Mouse (Mus musculus): Measurements from ENCODE around the gene Rbm10. TPM values are rescaled to one million over a fixed set of nuclear protein-coding genes. Genes with fewer than 3 reads are reported as not detected.

Gene Rbm10
- total RNA-seq (2012; rRNA removed) = 49.4 and 57.9 TPM in 2 replicates

GRCm38 (mm10) chrX:20617176-20617902 lies at the start of gene Rbm10, which contains the start of gene Ndufb11:
Rbm10 (plus strand) TSS chrX:20617503.
Ndufb11 (minus strand) TSS chrX:20617619.
- peak within 1 kb of the TSS; percentile 87 to 88 for H3K4me3 ChIP-seq (ENCODE audit: insufficient read depth in 1 of 2, low read depth in 1 of 2, low read length in 2 of 2, poor library complexity in 1 of 2, severe bottlenecking in 1 of 2)
- DNase-seq (ENCODE audit: low read depth, low spot score) = peak; percentile 46
- H3K9me3 ChIP-seq (ENCODE audit: control insufficient read depth, insufficient read depth, low read depth, low read length) = no peaks in the 10 kb centered on the region
- peak within 1 kb of the TSS; percentile 89 for H3K9ac ChIP-seq (ENCODE audit: insufficient read depth, low read depth, low read length, poor library complexity, severe bottlenecking)
- in situ Hi-C loops (cut with MboI; ENCODE audit: low sequenced_read_pairs in 2 of 2, unreplicated experiment in 2 of 2) = no loop called here
- H3K27ac ChIP-seq (ENCODE audit: insufficient read depth, low read depth, low read length, poor library complexity, severe bottlenecking) = peak within 1 kb of the TSS; percentile 73
- peaks cover 3% of the 10 kb centered on the region for H3K36me3 ChIP-seq (ENCODE audit: control insufficient read depth, insufficient read depth, low read length, poor library complexity, severe bottlenecking)
- no peak for TF ChIP-seq ZC3H11A (IDR thresholded peaks at IDR 0.05; ENCODE audit: borderline replicate concordance, low read depth, low read length)
- TF ChIP-seq ZNF384 (IDR thresholded peaks at IDR 0.05; ENCODE audit: low read depth, low read length) = no peak
- no peak for TF ChIP-seq CHD2 (IDR thresholded peaks at IDR 0.05; ENCODE audit: low read depth, low read length)
- TF ChIP-seq HCFC1 (IDR thresholded peaks at IDR 0.05; ENCODE audit: borderline replicate concordance, insufficient read depth, low read length) = no peak
- no peak for TF ChIP-seq MAFK (IDR thresholded peaks at IDR 0.05; ENCODE audit: insufficient read depth, low read depth, low read length)
- no peaks in the 10 kb centered on the region; a peak in 1 of 4 replicates for H3K4me1 ChIP-seq (ENCODE audit: control insufficient read depth in 2 of 2, insufficient read depth in 2 of 2, low read length in 2 of 2, poor library complexity in 1 of 2)

- H3K27ac ChIP-seq (ENCODE audit: insufficient read depth, low read depth, low read length, poor library complexity, severe bottlenecking) = no peak overlapping the region
- H3K4me1 ChIP-seq (ENCODE audit: control insufficient read depth in 2 of 2, insufficient read depth in 2 of 2, low read length in 2 of 2, poor library complexity in 1 of 2) = no peaks in the 10 kb centered on the region
- no peak for TF ChIP-seq HCFC1 (IDR thresholded peaks at IDR 0.05; ENCODE audit: borderline replicate concordance, insufficient read depth, low read length)
- H3K9me3 ChIP-seq (ENCODE audit: control insufficient read depth, insufficient read depth, low read depth, low read length) = no peaks in the 10 kb centered on the region
- H3K36me3 ChIP-seq (ENCODE audit: control insufficient read depth, insufficient read depth, low read length, poor library complexity, severe bottlenecking) = no peaks in the 10 kb centered on the region
- DNase-seq (ENCODE audit: low read depth, low spot score) = no peak
- no peak overlapping the region for H3K9ac ChIP-seq (ENCODE audit: insufficient read depth, low read depth, low read length, poor library complexity, severe bottlenecking)
- no peak overlapping the region for H3K4me3 ChIP-seq (ENCODE audit: insufficient read depth in 1 of 2, low read depth in 1 of 2, low read length in 2 of 2, poor library complexity in 1 of 2, severe bottlenecking in 1 of 2)
- in situ Hi-C loops (cut with MboI; ENCODE audit: low sequenced_read_pairs in 2 of 2, unreplicated experiment in 2 of 2) = no loop called here
Measured at GRCm38 (mm10) chrX:20571024-20571423, 46.3 kb upstream of the Rbm10 start.

GRCm38 (mm10) chrX:20572683-20573082 lies 44.6 kb upstream of the Rbm10 start:
- in situ Hi-C loops (cut with MboI; ENCODE audit: low sequenced_read_pairs in 2 of 2, unreplicated experiment in 2 of 2) = no loop called here
- Histone ChIP-seq H3K9ac (ENCODE audit: insufficient read depth, low read depth, low read length, poor library complexity, severe bottlenecking) (no peak overlapping the region), H3K4me3 (ENCODE audit: insufficient read depth in 1 of 2, low read depth in 1 of 2, low read length in 2 of 2, poor library complexity in 1 of 2, severe bottlenecking in 1 of 2) (no peak overlapping the region), H3K4me1 (ENCODE audit: control insufficient read depth in 2 of 2, insufficient read depth in 2 of 2, low read length in 2 of 2, poor library complexity in 1 of 2) (no peaks in the 10 kb centered on the region), H3K36me3 (ENCODE audit: control insufficient read depth, insufficient read depth, low read length, poor library complexity, severe bottlenecking) (no peaks in the 10 kb centered on the region), H3K27ac (ENCODE audit: insufficient read depth, low read depth, low read length, poor library complexity, severe bottlenecking) (no peak overlapping the region), H3K9me3 (ENCODE audit: control insufficient read depth, insufficient read depth, low read depth, low read length) (no peaks in the 10 kb centered on the region)
- TF ChIP-seq CHD2 (IDR thresholded peaks at IDR 0.05; ENCODE audit: low read depth, low read length) (no peak), MAFK (IDR thresholded peaks at IDR 0.05; ENCODE audit: insufficient read depth, low read depth, low read length) (no peak), HCFC1 (IDR thresholded peaks at IDR 0.05; ENCODE audit: borderline replicate concordance, insufficient read depth, low read length) (no peak), ZC3H11A (IDR thresholded peaks at IDR 0.05; ENCODE audit: borderline replicate concordance, low read depth, low read length) (no peak), ZNF384 (IDR thresholded peaks at IDR 0.05; ENCODE audit: low read depth, low read length) (no peak)
- no peak for DNase-seq (ENCODE audit: low read depth, low spot score)

GRCm38 (mm10) chrX:20573927-20574326 lies 43.4 kb upstream of the Rbm10 start:
- Histone ChIP-seq H3K9me3 (ENCODE audit: control insufficient read depth, insufficient read depth, low read depth, low read length) (no peaks in the 10 kb centered on the region), H3K27ac (ENCODE audit: insufficient read depth, low read depth, low read length, poor library complexity, severe bottlenecking) (no peak overlapping the region), H3K36me3 (ENCODE audit: control insufficient read depth, insufficient read depth, low read length, poor library complexity, severe bottlenecking) (no peaks in the 10 kb centered on the region), H3K9ac (ENCODE audit: insufficient read depth, low read depth, low read length, poor library complexity, severe bottlenecking) (no peak overlapping the region), H3K4me3 (ENCODE audit: insufficient read depth in 1 of 2, low read depth in 1 of 2, low read length in 2 of 2, poor library complexity in 1 of 2, severe bottlenecking in 1 of 2) (no peak overlapping the region), H3K4me1 (ENCODE audit: control insufficient read depth in 2 of 2, insufficient read depth in 2 of 2, low read length in 2 of 2, poor library complexity in 1 of 2) (no peaks in the 10 kb centered on the region)
- DNase-seq (ENCODE audit: low read depth, low spot score) = no peak
- TF ChIP-seq ZNF384 (IDR thresholded peaks at IDR 0.05; ENCODE audit: low read depth, low read length) = no peak
- no peak for TF ChIP-seq HCFC1 (IDR thresholded peaks at IDR 0.05; ENCODE audit: borderline replicate concordance, insufficient read depth, low read length)
- TF ChIP-seq MAFK (IDR thresholded peaks at IDR 0.05; ENCODE audit: insufficient read depth, low read depth, low read length) = no peak
- TF ChIP-seq CHD2 (IDR thresholded peaks at IDR 0.05; ENCODE audit: low read depth, low read length) = no peak
- TF ChIP-seq ZC3H11A (IDR thresholded peaks at IDR 0.05; ENCODE audit: borderline replicate concordance, low read depth, low read length) = no peak
- in situ Hi-C loops (cut with MboI; ENCODE audit: low sequenced_read_pairs in 2 of 2, unreplicated experiment in 2 of 2) = no loop called here

All from ES-E14 (cell line).